Mouse (Mus musculus): ENCODE results near the gene Dbn1. TPM values are rescaled to one million over a fixed set of nuclear protein-coding genes. Genes with fewer than 3 reads are reported as not detected.

The Dbn1 gene
- total and polyA plus RNA-seq, 3 experiments, result 0.09 to 3.1 (median 0.59) TPM

GRCm38 (mm10) chr13:55483593-55483992 is 4.3 kb downstream of the Dbn1 start:
- no peak overlapping the region for H3K9ac ChIP-seq (ENCODE audit: insufficient read depth, low read depth)
- peaks cover 4% of the 10 kb centered on the region for H3K9me3 ChIP-seq (replicated peaks; ENCODE audit: low read length)
- no peak overlapping the region for H3K4me3 ChIP-seq (replicated peaks in 1 of 3; ENCODE audit: low read depth in 2 of 3, low read length in 2 of 3, poor library complexity in 1 of 3)
- in situ Hi-C loops (cut with MboI; ENCODE audit: low pct_ligation_motif_present, low pct_unique_long_range_greater_than_20kb, low sequenced_read_pairs) (no loop called here), dilution Hi-C loops (cut with MboI; ENCODE audit: extremely low pct_ligation_motif_present, extremely low pct_unique_long_range_greater_than_20kb, low sequenced_read_pairs) (no loop called here)
- H3K79me2 ChIP-seq (replicated peaks; ENCODE audit: control insufficient read depth, extremely low read depth, insufficient read depth, poor library complexity, severe bottlenecking), result no peaks in the 10 kb centered on the region
- no peak for DNase-seq (ENCODE audit: extremely low read depth)
- peaks cover 12 to 15% of the 10 kb centered on the region in 2 experiments; a peak in 3 of 4 replicates for H3K4me1 ChIP-seq (ENCODE audit: control insufficient read depth in 1 of 2, insufficient read depth in 2 of 2)
- H3K27me3 ChIP-seq (replicated peaks), result peaks cover 96% of the 10 kb centered on the region
- TF ChIP-seq ZC3H11A (IDR thresholded peaks at IDR 0.05; ENCODE audit: low read depth, low read length) (no peak), RAD21 (IDR thresholded peaks at IDR 0.05; ENCODE audit: low read depth, low read length) (no peak), POLR2A (IDR thresholded peaks at IDR 0.05; ENCODE audit: low read depth, low read length) (no peak), KAT2A (IDR thresholded peaks at IDR 0.05; ENCODE audit: insufficient replicate concordance, low read length) (no peak)
- no peak overlapping the region for H3K4me2 ChIP-seq (ENCODE audit: insufficient read depth, low read depth, poor library complexity, severe bottlenecking)
- H3K27ac ChIP-seq (ENCODE audit: insufficient read depth, low read depth), result no peak overlapping the region
- no peaks in the 10 kb centered on the region for H3K36me3 ChIP-seq (replicated peaks in 1 of 2; ENCODE audit: control insufficient read depth in 1 of 2, insufficient read depth in 1 of 2, low read length in 1 of 2)

DNA sequence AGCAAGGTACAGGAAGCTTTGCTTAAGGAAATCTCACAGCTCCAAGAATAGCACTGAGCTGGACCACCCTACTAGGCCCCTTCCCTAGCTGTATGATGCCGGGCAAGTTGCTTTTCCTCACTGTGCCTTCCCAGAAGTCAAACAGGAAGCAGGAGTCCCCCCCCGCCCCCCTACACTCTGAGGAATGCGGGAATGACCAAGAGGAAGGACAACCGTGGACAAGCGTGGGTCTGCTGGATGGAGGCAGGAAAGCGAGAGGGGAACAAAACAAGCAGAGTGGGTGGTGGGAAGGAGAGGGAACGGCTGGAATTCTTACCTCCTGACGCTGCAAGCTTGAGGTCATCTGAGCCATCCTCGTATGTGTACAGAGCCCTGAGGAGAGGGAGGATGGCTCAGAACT is 4.8 kb downstream of the Dbn1 start:
- Histone ChIP-seq H3K9me3 (replicated peaks; ENCODE audit: low read length) (peaks cover 4% of the 10 kb centered on the region), H3K4me2 (ENCODE audit: insufficient read depth, low read depth, poor library complexity, severe bottlenecking) (no peak overlapping the region), H3K79me2 (replicated peaks; ENCODE audit: control insufficient read depth, extremely low read depth, insufficient read depth, poor library complexity, severe bottlenecking) (no peaks in the 10 kb centered on the region), H3K9ac (ENCODE audit: insufficient read depth, low read depth) (no peak overlapping the region), H3K27me3 (replicated peaks) (peaks cover 91% of the 10 kb centered on the region), H3K27ac (ENCODE audit: insufficient read depth, low read depth) (no peak overlapping the region), H3K36me3 (replicated peaks in 1 of 2; ENCODE audit: control insufficient read depth in 1 of 2, insufficient read depth in 1 of 2, low read length in 1 of 2) (no peaks in the 10 kb centered on the region), H3K4me3 (replicated peaks in 1 of 3; ENCODE audit: low read depth in 2 of 3, low read length in 2 of 3, poor library complexity in 1 of 3) (no peak overlapping the region), H3K4me1 (ENCODE audit: control insufficient read depth in 1 of 2, insufficient read depth in 2 of 2) (peaks cover 11 to 16% of the 10 kb centered on the region in 2 experiments; a peak in 3 of 4 replicates)
- no peak for TF ChIP-seq MAFK (IDR thresholded peaks at IDR 0.05; ENCODE audit: insufficient replicate concordance, low read length)
- TF ChIP-seq ZKSCAN1 (IDR thresholded peaks at IDR 0.05; ENCODE audit: borderline replicate concordance, low read depth, low read length), result no peak
- TF ChIP-seq ETS1 (conservative IDR thresholded peaks at IDR 0.05; ENCODE audit: low read depth, low read length), result no peak
- TF ChIP-seq ZNF384 (IDR thresholded peaks at IDR 0.05; ENCODE audit: low read depth, low read length), result no peak
- no peak for TF ChIP-seq RCOR1 (conservative IDR thresholded peaks at IDR 0.05; ENCODE audit: low read depth, low read length)
- no peak for TF ChIP-seq POLR2A (IDR thresholded peaks at IDR 0.05; ENCODE audit: low read depth, low read length)
- TF ChIP-seq KAT2A (IDR thresholded peaks at IDR 0.05; ENCODE audit: insufficient replicate concordance, low read length), result no peak
- no peak for TF ChIP-seq EP300 (IDR thresholded peaks at IDR 0.05; ENCODE audit: low read length)
- TF ChIP-seq JUN (IDR thresholded peaks at IDR 0.05; ENCODE audit: insufficient read depth, low read depth, low read length), result no peak
- TF ChIP-seq POLR2AphosphoS2 (IDR thresholded peaks at IDR 0.05; ENCODE audit: low read depth, low read length), result no peak
- TF ChIP-seq HCFC1 (IDR thresholded peaks at IDR 0.05; ENCODE audit: low read depth, low read length), result no peak
- no peak for TF ChIP-seq CTCF (conservative IDR thresholded peaks at IDR 0.05 in 1 of 2, IDR thresholded peaks at IDR 0.05 in 1 of 2; ENCODE audit: low read depth in 2 of 2, low read length in 2 of 2)
- no peak for TF ChIP-seq TBP (conservative IDR thresholded peaks at IDR 0.05; ENCODE audit: low read depth, low read length)
- TF ChIP-seq USF1 (IDR thresholded peaks at IDR 0.05; ENCODE audit: low read depth, low read length), result no peak
- TF ChIP-seq PAX5 (IDR thresholded peaks at IDR 0.05; ENCODE audit: low read length), result no peak
- no peak for TF ChIP-seq MAX (IDR thresholded peaks at IDR 0.05; ENCODE audit: low read length)
- dilution Hi-C loops (cut with MboI; ENCODE audit: extremely low pct_ligation_motif_present, extremely low pct_unique_long_range_greater_than_20kb, low sequenced_read_pairs) (no loop called here), in situ Hi-C loops (cut with MboI; ENCODE audit: low pct_ligation_motif_present, low pct_unique_long_range_greater_than_20kb, low sequenced_read_pairs) (no loop called here)
- DNase-seq (ENCODE audit: extremely low read depth), result no peak
